Mouse (Mus musculus): Measurements from ENCODE around the gene Pakap. TPM values are rescaled to one million over a fixed set of nuclear protein-coding genes. Genes with fewer than 3 reads are reported as not detected.

Pakap gene
- polyA plus RNA-seq, 1 experiment from 2014 or later, result 22.8 TPM

GRCm38 (mm10) chr4:57839343-57839742 is 271.4 kb downstream of the Pakap start:
- Histone ChIP-seq H3K36me3 (no peaks in the 10 kb centered on the region), H3K9me3 (replicated peaks) (no peaks in the 10 kb centered on the region), H3K4me3 (no peak overlapping the region), H3K4me1 (peaks cover 25% of the 10 kb centered on the region), H3K27ac (replicated peaks) (no peak overlapping the region), H3K27me3 (ENCODE audit: low read depth, poor library complexity, severe bottlenecking) (peaks cover 62% of the 10 kb centered on the region)
- no peak for DNase-seq (ENCODE audit: low spot score)
- 79% methylated on average over 4 of the region's 4 CpGs for WGBS

- Histone ChIP-seq H3K27me3 (ENCODE audit: low read depth, poor library complexity, severe bottlenecking) (peaks cover 39% of the 10 kb centered on the region), H3K27ac (replicated peaks) (no peak overlapping the region), H3K9me3 (replicated peaks) (no peaks in the 10 kb centered on the region), H3K36me3 (no peaks in the 10 kb centered on the region), H3K4me3 (no peak overlapping the region), H3K4me1 (peaks cover 50% of the 10 kb centered on the region)
- no peak for DNase-seq (ENCODE audit: low spot score)
- 21% methylated on average over 1 of the region's 1 CpGs for WGBS
Observed at GRCm38 (mm10) chr4:57841911-57842310, 273.9 kb downstream of the Pakap start.

GRCm38 (mm10) chr4:57842472-57843305 is 274.7 kb downstream of the Pakap start:
- DNase-seq (ENCODE audit: low spot score), result no peak
- Histone ChIP-seq H3K27ac (replicated peaks) (no peak overlapping the region), H3K9me3 (replicated peaks) (no peaks in the 10 kb centered on the region), H3K4me3 (no peak overlapping the region), H3K36me3 (no peaks in the 10 kb centered on the region), H3K4me1 (peaks cover 58% of the 10 kb centered on the region), H3K27me3 (ENCODE audit: low read depth, poor library complexity, severe bottlenecking) (peaks cover 31% of the 10 kb centered on the region; the same call in 1 of the 2 replicates)
- 91% methylated on average over 11 of the region's 11 CpGs for WGBS

GRCm38 (mm10) chr4:57845031-57845431 is 277.1 kb downstream of the Pakap start:
- Histone ChIP-seq H3K36me3 (peaks cover 5% of the 10 kb centered on the region; the same call in 1 of the 2 replicates), H3K4me1 (peaks cover 60% of the 10 kb centered on the region), H3K27ac (replicated peaks) (peak overlapping the region; percentile 84), H3K4me3 (peak overlapping the region; percentile 49), H3K9me3 (replicated peaks) (no peaks in the 10 kb centered on the region), H3K27me3 (ENCODE audit: low read depth, poor library complexity, severe bottlenecking) (peaks cover 17% of the 10 kb centered on the region; the same call in 1 of the 2 replicates)
- WGBS, result under 1% methylated on average over 10 of the region's 10 CpGs
- peak; percentile 85 for DNase-seq (ENCODE audit: low spot score)

GRCm38 (mm10) chr4:57845541-57846210 is 277.7 kb downstream of the Pakap start:
- peak; percentile 62 for DNase-seq (ENCODE audit: low spot score)
- 17% methylated on average over 12 of the region's 12 CpGs for WGBS
- Histone ChIP-seq H3K4me3 (peak overlapping the region; percentile 49), H3K27me3 (ENCODE audit: low read depth, poor library complexity, severe bottlenecking) (peaks cover 11% of the 10 kb centered on the region; the same call in 1 of the 2 replicates), H3K27ac (replicated peaks) (peak overlapping the region; percentile 84), H3K36me3 (peaks cover 12% of the 10 kb centered on the region), H3K9me3 (replicated peaks) (no peaks in the 10 kb centered on the region), H3K4me1 (peaks cover 57% of the 10 kb centered on the region)

- H3K4me1 ChIP-seq, result peaks cover 52% of the 10 kb centered on the region
- peaks cover 12% of the 10 kb centered on the region for H3K36me3 ChIP-seq
- peak; percentile 35 for DNase-seq (ENCODE audit: low spot score)
- H3K27ac ChIP-seq (replicated peaks), result peak overlapping the region; percentile 84
- H3K4me3 ChIP-seq, result peak overlapping the region; percentile 49
- peaks cover 10% of the 10 kb centered on the region; the same call in 1 of the 2 replicates for H3K27me3 ChIP-seq (ENCODE audit: low read depth, poor library complexity, severe bottlenecking)
- 59% methylated on average over 12 of the region's 12 CpGs for WGBS
- H3K9me3 ChIP-seq (replicated peaks), result no peaks in the 10 kb centered on the region
Observed at GRCm38 (mm10) chr4:57846381-57846990, 278.5 kb downstream of the Pakap start.

- peaks cover 10% of the 10 kb centered on the region; the same call in 1 of the 2 replicates for H3K27me3 ChIP-seq (ENCODE audit: low read depth, poor library complexity, severe bottlenecking)
- H3K27ac ChIP-seq (replicated peaks), result peak overlapping the region; percentile 84
- no peaks in the 10 kb centered on the region for H3K9me3 ChIP-seq (replicated peaks)
- peaks cover 12% of the 10 kb centered on the region for H3K36me3 ChIP-seq
- H3K4me1 ChIP-seq, result peaks cover 51% of the 10 kb centered on the region
- peak; percentile 48 for DNase-seq (ENCODE audit: low spot score)
- peak overlapping the region; percentile 49 for H3K4me3 ChIP-seq
- WGBS, result 32% methylated on average over 8 of the region's 8 CpGs
Observed at GRCm38 (mm10) chr4:57846991-57847422, 279.0 kb downstream of the Pakap start.

GRCm38 (mm10) chr4:57847676-57848075 is 279.7 kb downstream of the Pakap start:
- DNase-seq (ENCODE audit: low spot score), result no peak
- Histone ChIP-seq H3K27me3 (ENCODE audit: low read depth, poor library complexity, severe bottlenecking) (peaks cover 7% of the 10 kb centered on the region; the same call in 1 of the 2 replicates), H3K9me3 (replicated peaks) (no peaks in the 10 kb centered on the region), H3K4me3 (peak overlapping the region; percentile 49), H3K4me1 (peaks cover 52% of the 10 kb centered on the region), H3K36me3 (peaks cover 12% of the 10 kb centered on the region), H3K27ac (replicated peaks) (peak overlapping the region; percentile 84)
- 87% methylated on average over 3 of the region's 3 CpGs for WGBS

GRCm38 (mm10) chr4:57849465-57849864 is 281.5 kb downstream of the Pakap start:
- peaks cover 16% of the 10 kb centered on the region for H3K36me3 ChIP-seq
- no peak overlapping the region for H3K4me3 ChIP-seq
- H3K27me3 ChIP-seq (ENCODE audit: low read depth, poor library complexity, severe bottlenecking), result no peaks in the 10 kb centered on the region; the same call in 1 of the 2 replicates
- peaks cover 51% of the 10 kb centered on the region for H3K4me1 ChIP-seq
- H3K27ac ChIP-seq (replicated peaks), result no peak overlapping the region
- 83% methylated on average over 6 of the region's 6 CpGs for WGBS
- DNase-seq (ENCODE audit: low spot score), result no peak
- no peaks in the 10 kb centered on the region for H3K9me3 ChIP-seq (replicated peaks)

- Histone ChIP-seq H3K4me3 (no peak overlapping the region), H3K27ac (replicated peaks) (no peak overlapping the region), H3K27me3 (ENCODE audit: low read depth, poor library complexity, severe bottlenecking) (no peaks in the 10 kb centered on the region; the same call in 1 of the 2 replicates), H3K9me3 (replicated peaks) (peaks cover 7% of the 10 kb centered on the region; the same call in 1 of the 2 replicates), H3K36me3 (peaks cover 39% of the 10 kb centered on the region), H3K4me1 (peaks cover 28% of the 10 kb centered on the region)
- 73% methylated on average over 1 of the region's 1 CpGs for WGBS
- no peak for DNase-seq (ENCODE audit: low spot score)
Observed at GRCm38 (mm10) chr4:57851731-57852130, 283.8 kb downstream of the Pakap start.

- H3K36me3 ChIP-seq, result peaks cover 47% of the 10 kb centered on the region
- H3K9me3 ChIP-seq (replicated peaks), result peaks cover 12% of the 10 kb centered on the region; the same call in 1 of the 2 replicates
- H3K4me3 ChIP-seq, result no peak overlapping the region
- no peak overlapping the region for H3K27ac ChIP-seq (replicated peaks)
- no peaks in the 10 kb centered on the region; the same call in 1 of the 2 replicates for H3K27me3 ChIP-seq (ENCODE audit: low read depth, poor library complexity, severe bottlenecking)
- H3K4me1 ChIP-seq, result peaks cover 20% of the 10 kb centered on the region
- 32% methylated on average over 9 of the region's 9 CpGs for WGBS
- DNase-seq (ENCODE audit: low spot score), result no peak
Observed at GRCm38 (mm10) chr4:57852461-57853040, 284.6 kb downstream of the Pakap start.

GRCm38 (mm10) chr4:57854181-57854580 is 286.2 kb downstream of the Pakap start:
- peaks cover 12% of the 10 kb centered on the region; the same call in 1 of the 2 replicates for H3K9me3 ChIP-seq (replicated peaks)

More at GRCm38 (mm10) chr4:57854181-57854580, 286.2 kb downstream of the Pakap start:
- Histone ChIP-seq H3K4me1 (peaks cover 16% of the 10 kb centered on the region), H3K4me3 (no peak overlapping the region), H3K36me3 (peaks cover 64% of the 10 kb centered on the region), H3K27ac (replicated peaks) (no peak overlapping the region), H3K27me3 (ENCODE audit: low read depth, poor library complexity, severe bottlenecking) (no peaks in the 10 kb centered on the region)
- 89% methylated on average over 6 of the region's 6 CpGs for WGBS
- DNase-seq (ENCODE audit: low spot score), result no peak
